Mouse (Mus musculus): ENCODE measurements around the gene Ccdc107.
"Not testable (repeated sequence)": the region's sequence is repeated elsewhere in the genome, so short reads cannot be mapped to it uniquely, and the experiment has no call there.

Ccdc107 gene

DNA sequence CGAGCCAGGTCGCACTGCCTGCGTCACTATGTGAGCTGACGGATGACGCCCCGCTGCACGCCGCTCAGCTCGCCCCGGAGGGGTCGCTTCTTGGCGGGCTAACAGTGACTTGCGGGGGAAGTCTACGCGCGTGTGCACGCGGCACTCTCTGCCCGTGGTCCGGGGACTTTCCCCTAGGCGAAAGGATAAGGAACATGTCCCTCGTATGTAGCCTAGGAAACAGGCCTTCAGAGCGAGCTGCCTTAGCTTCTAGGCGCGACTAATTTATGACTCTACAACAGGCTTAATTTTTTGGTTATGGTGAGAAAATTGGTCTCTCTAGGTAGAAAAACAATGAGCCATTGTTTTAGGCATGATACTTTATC is at the start of gene Ccdc107:
TSS of gene Ccdc107 (plus strand) at position 80 of the 365 bp plus-strand sequence.
- peak; percentile 92 to 96 for DNase-seq

- peak in 1 of 2 experiments; percentile 54 for DNase-seq
Observed at GRCm38 (mm10) chr4:43443511-43443910, 49.2 kb upstream of the Ccdc107 start.

- DNase-seq = peak in 1 of 2 experiments; percentile 20
Observed at GRCm38 (mm10) chr4:43447251-43447650, 45.4 kb upstream of the Ccdc107 start.

DNA sequence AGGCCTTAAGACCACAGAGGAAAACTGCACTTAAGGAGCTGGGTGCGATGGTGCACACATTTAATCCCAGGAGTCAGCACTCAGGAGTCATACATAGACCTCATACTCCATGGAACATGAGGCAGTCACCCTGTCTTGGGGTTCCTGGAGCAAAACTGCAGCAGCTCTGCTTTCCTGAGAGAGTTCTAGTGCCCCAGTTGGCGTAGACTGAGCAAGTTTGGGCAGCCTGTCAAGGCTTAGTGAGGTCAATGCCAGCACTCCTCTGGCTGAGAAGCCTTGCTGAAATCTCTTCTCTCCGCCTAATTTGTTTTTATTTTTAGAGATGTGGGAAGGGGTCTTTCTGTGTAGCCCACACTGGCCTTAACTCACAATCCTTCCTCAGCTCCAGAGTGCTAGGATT is 44.1 kb upstream of the Ccdc107 start:
- no peak for DNase-seq

- no peak for DNase-seq
Observed at GRCm38 (mm10) chr4:43452315-43452714, 40.4 kb upstream of the Ccdc107 start.

- DNase-seq = no peak
Observed at GRCm38 (mm10) chr4:43453413-43453812, 39.3 kb upstream of the Ccdc107 start.

- no peak for DNase-seq
Observed at GRCm38 (mm10) chr4:43454041-43454836, 38.5 kb upstream of the Ccdc107 start, which contains the start of gene Cd72. TSS of gene Cd72 (minus strand) at chr4:43454628.

DNA sequence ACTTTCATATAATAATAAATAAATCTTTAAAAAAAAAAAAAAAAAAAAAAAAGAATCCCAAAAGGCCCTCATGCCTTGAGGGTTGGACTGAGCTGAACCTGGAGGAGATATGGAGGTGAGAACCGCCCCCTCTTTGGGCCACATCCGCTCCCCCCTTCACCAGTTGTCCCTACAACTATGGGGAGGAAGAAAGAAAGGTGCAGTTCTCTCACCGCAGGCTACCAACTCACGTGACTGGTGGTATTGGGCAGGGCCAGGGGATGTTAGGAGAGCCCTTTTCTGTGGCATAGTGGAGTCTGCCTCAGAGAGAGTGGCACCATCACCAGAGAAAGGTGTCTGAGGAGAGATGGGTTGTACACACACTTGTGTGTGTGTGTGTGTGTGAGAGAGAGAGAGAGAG is 36.2 kb upstream of the Ccdc107 start:
- no peak for DNase-seq

GRCm38 (mm10) chr4:43457124-43457523 is 35.6 kb upstream of the Ccdc107 start:
- no peak for DNase-seq

GRCm38 (mm10) chr4:43463102-43463501 is 29.6 kb upstream of the Ccdc107 start:
- DNase-seq = no peak

- DNase-seq = no peak
Observed at GRCm38 (mm10) chr4:43465935-43466334, 26.8 kb upstream of the Ccdc107 start.

DNA sequence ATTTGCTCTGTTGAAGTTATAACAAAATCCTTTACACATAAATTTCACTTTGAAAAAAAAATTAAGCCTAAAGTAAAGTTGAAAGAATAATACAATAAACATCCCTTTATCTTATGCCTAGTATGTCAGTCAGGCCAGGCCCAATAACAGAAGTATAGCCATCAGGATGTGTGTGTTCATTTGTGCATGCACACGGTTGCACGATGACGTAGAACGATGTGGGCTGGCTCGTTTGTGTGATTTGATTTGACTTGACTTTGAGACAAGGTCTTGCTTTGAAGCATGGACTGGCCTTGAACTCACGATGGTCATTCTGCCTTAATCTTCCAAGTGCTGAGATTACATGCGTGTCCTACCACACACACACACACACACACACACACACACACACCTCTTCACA is 25.8 kb upstream of the Ccdc107 start:
- no peak for DNase-seq

DNA sequence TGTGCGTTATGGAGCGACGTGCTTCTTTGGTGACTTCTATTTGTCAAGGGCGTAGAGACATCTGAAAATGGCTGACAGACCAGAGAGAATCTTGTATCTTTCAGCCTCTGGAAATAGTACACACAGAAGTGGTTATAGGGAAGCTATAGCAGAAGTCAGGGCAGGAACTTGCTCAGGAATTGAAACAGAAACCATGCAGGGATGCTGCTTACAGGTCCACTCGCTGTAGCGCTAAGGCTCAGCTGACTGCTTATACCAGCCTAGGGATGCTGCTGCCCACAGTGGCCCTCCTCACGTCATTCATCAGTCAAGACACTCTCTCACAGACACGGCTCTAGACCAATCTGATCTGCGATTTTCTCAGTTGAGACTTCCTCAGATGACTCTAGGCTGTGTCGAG is 22.4 kb upstream of the Ccdc107 start:
- no peak for DNase-seq

- no peak for DNase-seq
Observed at GRCm38 (mm10) chr4:43473636-43474035, 19.1 kb upstream of the Ccdc107 start.

DNA sequence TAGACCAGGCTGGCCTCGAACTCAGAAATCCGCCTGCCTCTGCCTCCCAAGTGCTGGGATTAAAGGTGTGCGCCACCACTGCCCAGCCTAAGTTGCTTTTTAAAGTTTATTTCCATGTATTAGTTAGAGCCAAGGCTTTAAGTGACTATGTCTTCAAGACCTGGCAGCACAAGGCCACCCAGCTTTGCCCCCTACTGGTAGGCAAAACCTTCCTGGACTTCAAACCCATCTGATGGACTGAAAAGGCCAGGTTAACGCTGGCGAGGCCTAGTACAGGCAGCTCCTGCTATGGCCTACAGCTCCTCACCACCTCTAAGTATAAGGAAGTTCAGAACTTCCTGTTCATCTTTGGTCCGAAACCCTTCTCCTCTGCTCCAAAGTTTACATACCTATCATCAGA is 16.1 kb upstream of the Ccdc107 start:
- no peak for DNase-seq

DNA sequence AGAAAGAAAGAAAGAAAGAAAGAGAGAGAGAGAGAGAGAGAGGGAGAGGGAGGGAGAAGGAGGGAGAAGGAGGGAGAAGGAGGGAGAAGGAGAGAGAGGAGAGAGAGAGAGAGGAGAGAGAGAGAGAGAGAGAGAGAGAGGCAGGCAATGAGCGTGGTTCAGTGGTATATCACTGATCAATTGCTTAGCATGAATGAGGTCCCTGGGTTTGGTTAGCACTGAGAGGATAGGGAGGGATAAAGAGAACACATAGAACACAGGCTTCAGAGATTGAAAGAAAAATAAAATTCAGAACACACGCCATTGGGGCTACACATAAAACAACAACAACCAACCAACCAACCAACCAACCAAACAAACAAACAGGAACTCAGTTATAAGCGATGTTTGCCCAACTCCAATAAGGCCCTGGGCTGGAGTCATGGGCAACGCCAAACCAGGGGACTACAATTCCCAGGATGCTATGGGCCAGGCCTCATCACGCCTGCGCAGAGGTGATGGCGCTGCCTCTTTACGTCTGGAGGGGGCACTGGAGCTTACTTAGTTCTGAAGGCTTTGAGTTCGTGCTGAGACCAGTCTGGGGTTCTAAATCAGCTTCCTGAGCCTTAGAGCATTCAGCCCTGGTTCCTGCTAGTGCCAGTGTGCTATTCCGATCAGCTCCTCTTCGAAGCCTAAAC is 14.7 kb upstream of the Ccdc107 start:
- peak; percentile 87 to 93 for DNase-seq

DNA sequence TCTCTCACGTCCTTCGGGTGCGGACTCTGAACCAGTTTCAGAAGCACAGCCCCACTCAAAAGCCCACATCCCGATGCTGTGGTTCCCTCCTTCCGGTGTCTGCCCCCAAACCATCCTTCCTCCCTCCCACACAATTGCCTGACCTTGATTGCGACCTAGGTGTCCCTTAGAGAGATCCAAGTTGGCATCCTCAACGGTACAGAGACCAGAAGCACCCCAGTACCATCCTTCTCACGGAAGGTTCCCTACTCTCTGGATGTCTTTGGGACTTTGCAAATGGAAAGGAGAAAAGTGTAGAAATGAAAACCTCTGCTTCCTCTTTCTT is 14.2 kb upstream of the Ccdc107 start:
- no peak for DNase-seq

DNA sequence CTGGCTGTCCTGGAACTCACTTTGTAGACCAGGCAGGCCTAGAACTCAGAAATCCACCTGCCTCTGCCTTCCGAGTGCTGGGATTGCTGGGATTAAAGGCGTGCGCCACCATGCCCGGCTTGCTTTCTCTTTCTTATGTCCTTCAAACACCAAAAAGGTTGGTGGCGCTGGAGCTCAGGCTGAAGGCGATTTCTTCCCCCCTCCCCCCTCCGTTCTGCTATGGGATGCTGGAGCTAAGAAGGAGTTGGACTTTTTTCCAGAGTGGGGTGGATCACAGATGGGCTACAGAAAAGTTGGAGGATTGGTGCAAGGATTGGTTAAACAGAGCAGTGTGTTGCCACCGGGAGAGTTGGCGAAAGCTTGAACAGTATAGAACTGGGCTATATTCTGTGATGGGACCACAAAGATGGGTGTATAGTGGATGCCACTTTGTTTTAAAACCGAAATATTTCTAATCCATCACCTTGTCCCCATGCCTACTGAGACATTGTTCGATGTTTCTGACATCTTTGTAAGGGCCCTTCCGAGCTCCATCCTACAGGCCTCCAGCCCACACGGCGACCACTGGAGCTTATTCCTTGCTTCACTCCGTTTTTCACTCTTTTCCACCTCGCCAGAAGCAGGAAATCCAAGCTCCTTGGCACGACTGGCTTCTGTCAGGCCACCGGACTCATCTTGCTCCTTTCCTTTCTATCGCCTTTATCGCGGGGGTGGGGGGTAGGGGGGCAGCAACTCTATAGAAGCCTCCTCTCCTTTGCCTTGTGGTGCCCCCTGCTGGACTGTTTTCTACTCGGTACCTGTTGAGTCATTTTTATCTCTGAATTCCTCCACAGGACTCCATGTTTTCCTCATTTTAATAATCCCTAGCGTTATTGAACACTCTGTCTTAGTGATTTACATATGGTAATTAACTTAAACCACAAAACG is 13.5 kb upstream of the Ccdc107 start:
- DNase-seq = peak in 1 of 2 experiments; percentile 51

- DNase-seq = no peak
Observed at GRCm38 (mm10) chr4:43480985-43481384, 11.7 kb upstream of the Ccdc107 start.

GRCm38 (mm10) chr4:43481894-43482456 is 10.7 kb upstream of the Ccdc107 start:
- DNase-seq = no peak

- peak; percentile 42 to 44 for DNase-seq
Observed at GRCm38 (mm10) chr4:43482591-43482990, 10.1 kb upstream of the Ccdc107 start.

DNA sequence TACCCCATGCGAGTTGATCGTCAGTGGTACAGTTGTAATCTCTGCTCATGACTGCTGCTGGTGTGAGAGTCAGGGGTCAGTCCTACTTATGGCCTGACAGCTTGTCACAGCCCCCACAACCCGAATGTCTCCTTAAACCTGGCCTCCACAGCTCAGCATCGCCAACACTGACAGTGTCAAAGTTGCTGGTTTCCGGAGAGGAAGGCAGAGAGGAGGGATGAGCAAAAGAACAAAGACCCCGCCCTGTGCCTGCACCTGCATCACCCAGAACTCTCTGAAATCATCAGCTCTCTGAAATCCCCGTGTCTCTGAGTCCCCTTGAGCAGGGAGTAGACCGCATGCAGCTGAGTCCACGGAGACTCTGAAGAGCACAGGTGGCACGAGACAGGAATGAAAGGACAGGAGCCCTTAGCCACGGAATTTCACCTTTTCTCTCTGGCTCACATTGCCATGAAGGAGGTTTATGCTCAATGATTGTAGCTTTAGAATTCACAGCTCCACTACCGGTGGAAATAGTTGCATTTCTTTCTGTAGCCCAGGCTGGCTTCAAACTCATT is 9.1 kb upstream of the Ccdc107 start, which contains the start of gene Sit1:
TSS of gene Sit1 (minus strand) at position 200 of the 557 bp plus-strand sequence.
- no peak for DNase-seq

- not testable (repeated sequence) for DNase-seq
Observed at GRCm38 (mm10) chr4:43485666-43486065, 7.0 kb upstream of the Ccdc107 start.
